Mouse (Mus musculus) spleen, adult 2 months (tissue): Measurements from ENCODE around the gene Gm4788. TPM values are rescaled to one million over a fixed set of nuclear protein-coding genes. Genes with fewer than 3 reads are reported as not detected.
"Not testable (repeated sequence)": the region's sequence is repeated elsewhere in the genome, so short reads cannot be mapped to it uniquely, and the experiment has no call there.

Experiments
- DNase-seq, 2 experiments: peaks; one replicate each; pipeline versions ENCODE4 v3.0.0 to v3.0.0-alpha.2; 2012 to 2021; ENCODE audit warnings: low spot score in 2 of 2, low read depth in 1 of 2
- H3K27ac ChIP-seq: fragments of 200-500 bp; 2 replicates; pipeline ENCODE4 v1.5.1; 2012; ENCODE audit warnings: low read length, inconsistent platforms; ENCODE audit not compliant: insufficient read depth
- H3K27me3 ChIP-seq: fragments of 200-500 bp; 2 replicates; pipeline ENCODE4 v1.6.1; 2012; ENCODE audit warnings: mild to moderate bottlenecking, moderate library complexity, low read length, inconsistent platforms; ENCODE audit not compliant: control insufficient read depth, insufficient read depth
- H3K36me3 ChIP-seq: fragments of 200-500 bp; 2 replicates; pipeline ENCODE4 v1.6.1; 2012; ENCODE audit warnings: mild to moderate bottlenecking, low read length, inconsistent platforms; ENCODE audit not compliant: control insufficient read depth, insufficient read depth
- H3K4me1 ChIP-seq: fragments of 200-500 bp; 2 replicates; pipeline ENCODE4 v1.6.1; 2011; ENCODE audit warnings: inconsistent platforms; ENCODE audit not compliant: control insufficient read depth, insufficient read depth, insufficient read length
- H3K4me3 ChIP-seq: fragments of 200-500 bp; 2 replicates; pipeline ENCODE4 v1.5.1; 2011; ENCODE audit warnings: mild to moderate bottlenecking, inconsistent platforms; ENCODE audit not compliant: insufficient read depth, insufficient read length; ENCODE audit errors: extremely low read depth
- CTCF ChIP-seq: fragments of 200-500 bp; IDR thresholded peaks from 2 replicates; pipeline ENCODE4 v1.5.1; 2011; ENCODE audit warnings: mild to moderate bottlenecking, inconsistent platforms; ENCODE audit not compliant: insufficient read depth, insufficient read length, insufficient replicate concordance; ENCODE audit errors: extremely low read depth
- POLR2A ChIP-seq: fragments of 200-500 bp; IDR thresholded peaks from 2 replicates; pipeline ENCODE4 v1.6.1; 2011; ENCODE audit warnings: low read depth, low read length, inconsistent platforms
- WGBS: fragments of 180-500 bp; shearing (Covaris S2); methylation state at CpG from one replicate; pipeline ENCODE4 v1.1.7; 2018; 5-methylcytosine and 5-hydroxymethylcytosine counted together
- polyA plus RNA-seq: library from polyadenylated mRNA; depleted of rRNA; stranded (reverse); fragments of >200 nt; gene quantifications from 2 replicates; pipeline ENCODE4 v1.2.3, GENCODE M21; 2012; rRNA removed

The Gm4788 gene
- polyA plus RNA-seq = not detected in 2 replicates

GRCm38 (mm10) chr1:139781143-139781542 is at the start of gene Gm4788:
Gm4788 (minus strand) TSS chr1:139781243.
- 90% methylated on average over 1 of the region's 1 CpGs for WGBS
- TF ChIP-seq POLR2A (no peak), CTCF (no peak)
- no peaks in the 10 kb centered on the region for H3K4me1 ChIP-seq
- H3K4me3 ChIP-seq = no peak within 1 kb of the TSS
- no peaks in the 10 kb centered on the region for H3K36me3 ChIP-seq
- DNase-seq = no peak
- H3K27me3 ChIP-seq = no peaks in the 10 kb centered on the region
- no peak within 1 kb of the TSS for H3K27ac ChIP-seq

- no peak for DNase-seq
- Histone ChIP-seq H3K27ac (no peak overlapping the region), H3K4me1 (no peaks in the 10 kb centered on the region), H3K4me3 (no peak overlapping the region), H3K27me3 (no peaks in the 10 kb centered on the region), H3K36me3 (no peaks in the 10 kb centered on the region)
- TF ChIP-seq CTCF = no peak
- no peak for TF ChIP-seq POLR2A
Observed at GRCm38 (mm10) chr1:139808594-139808993, 27.6 kb upstream of the Gm4788 start.

GRCm38 (mm10) chr1:139769913-139770312 is 11.1 kb downstream of the Gm4788 start:
- H3K4me1 ChIP-seq, H3K36me3 ChIP-seq, H3K4me3 ChIP-seq, H3K27me3 ChIP-seq, H3K27ac ChIP-seq, DNase-seq: not testable (repeated sequence)
- 86% methylated on average over 3 of the region's 3 CpGs for WGBS

- H3K27me3 ChIP-seq, H3K36me3 ChIP-seq, DNase-seq, H3K4me1 ChIP-seq, H3K27ac ChIP-seq, H3K4me3 ChIP-seq: not testable (repeated sequence)
- 86% methylated on average over 10 of the region's 22 CpGs for WGBS
Observed at GRCm38 (mm10) chr1:139716681-139717080, 64.4 kb downstream of the Gm4788 start.

GRCm38 (mm10) chr1:139716249-139716648 is 64.8 kb downstream of the Gm4788 start:
- not testable (repeated sequence) for H3K27ac ChIP-seq, H3K4me1 ChIP-seq, H3K36me3 ChIP-seq, H3K4me3 ChIP-seq, DNase-seq, H3K27me3 ChIP-seq
- WGBS = 89% methylated on average over 15 of the region's 16 CpGs

GRCm38 (mm10) chr1:139649921-139650320 is 131.1 kb downstream of the Gm4788 start:
- not testable (repeated sequence) for H3K27ac ChIP-seq, H3K4me1 ChIP-seq, H3K36me3 ChIP-seq, DNase-seq, H3K27me3 ChIP-seq, H3K4me3 ChIP-seq
- WGBS = 89% methylated on average over 18 of the region's 18 CpGs

Other genes with a start within 250 kb of the Gm4788 start
- not detected in 2 replicates for gene Cfhr1, start 221.0 kb downstream of the Gm4788 start, polyA plus RNA-seq
- not detected in 2 replicates for gene Cfhr2, start 77.5 kb upstream of the Gm4788 start, polyA plus RNA-seq